Comparison of ENCODE assay signal across 10 mouse cellular contexts in the genomic region with DNA sequence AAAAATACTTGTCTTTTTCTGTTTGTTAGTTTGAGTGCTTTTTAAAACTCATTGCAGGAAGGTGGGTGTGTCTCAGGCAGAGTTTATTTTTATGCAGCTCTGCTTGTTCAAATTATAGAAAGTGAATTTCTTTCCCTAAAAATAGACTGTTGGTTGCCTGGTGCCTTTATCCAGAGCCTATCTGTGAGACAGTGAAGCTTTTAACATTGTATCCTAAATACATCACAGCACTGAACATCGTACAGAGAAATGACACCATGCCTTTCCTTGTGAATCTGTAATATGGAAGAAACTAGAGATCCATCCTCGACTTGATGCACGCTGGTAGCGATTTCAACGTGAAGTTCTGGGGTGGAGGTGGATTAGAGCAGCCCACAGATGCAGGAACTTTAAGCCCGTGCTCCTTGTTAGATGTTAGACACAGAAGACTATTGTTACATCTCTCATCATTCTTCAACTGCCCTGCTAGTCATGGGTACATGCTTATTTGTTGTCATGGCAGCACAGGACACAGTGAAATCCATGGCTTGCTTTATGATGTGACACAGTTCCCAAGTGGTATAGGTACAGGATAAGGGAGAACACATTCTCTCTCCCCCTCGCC. TPM values are rescaled to one million over a fixed set of nuclear protein-coding genes. Genes with fewer than 3 reads are reported as not detected.
DNase-seq lines count a peak whose midpoint lies in the region; ATAC-seq lines count a peak whose summit lies in the region.
"Had no signal": no experiment of that assay in that cellular context is flagged by ENCODE, and none has a peak within 500 bp of the region (broad histone marks: within the 10 kb centered on the region; RNA-seq: fewer than 3 reads in every experiment).

No protein-coding gene starts in this region.

- no peaks in the 10 kb centered on the region for H3K27me3 ChIP-seq in neural tube, embryonic 11.5 days (ENCODE audit: control insufficient read depth, insufficient read depth, low read length)
- H3K27me3 ChIP-seq: limb, embryonic 13.5 days had no signal

- intact Hi-C loops in left cerebral cortex, postnatal 14 days (cut with DNase I), result loop anchor here (5.0 kb wide), 1 partner anchor 102 kb away; no protein-coding TSS in a partner anchor

- H3K4me2 ChIP-seq in neural tube, embryonic 11.5 days (ENCODE audit: low read depth), result no peak overlapping the region
- H3K4me2 ChIP-seq: limb, embryonic 13.5 days had no signal

- 45% methylated on average over 6 of the region's 7 CpGs for WGBS in neural tube, embryonic 11.5 days

- no peaks in the 10 kb centered on the region for H3K4me1 ChIP-seq in neural tube, embryonic 11.5 days (ENCODE audit: control insufficient read depth, insufficient read depth, low read length)
- H3K4me1 ChIP-seq: limb, embryonic 13.5 days had no signal

- H3K27ac ChIP-seq in neural tube, embryonic 11.5 days (ENCODE audit: low read depth, low read length), result no peak overlapping the region
- H3K27ac ChIP-seq: limb, embryonic 13.5 days had no signal

- no peaks in the 10 kb centered on the region for H3K9me3 ChIP-seq in neural tube, embryonic 11.5 days (ENCODE audit: control insufficient read depth, low read length)
- H3K9me3 ChIP-seq: limb, embryonic 13.5 days had no signal

- no peak overlapping the region for H3K4me3 ChIP-seq in neural tube, embryonic 11.5 days (ENCODE audit: low read depth, low read length)
- H3K4me3 ChIP-seq: limb, embryonic 13.5 days had no signal

- H3K9ac ChIP-seq in neural tube, embryonic 11.5 days (ENCODE audit: low read length), result no peak overlapping the region
- H3K9ac ChIP-seq: limb, embryonic 13.5 days had no signal

- DNase-seq in neural tube, embryonic 11.5 days (ENCODE audit: low spot score), result peak; percentile 29
- no peak for DNase-seq in neural tube, embryonic 10.5 days (ENCODE audit: extremely low spot score, low spot score)
- peak; percentile 16 to 30 for DNase-seq in frontal cortex, postnatal 25 days (ENCODE audit: low spot score in 2 of 2)
- DNase-seq in left cerebral cortex, postnatal 14 days (ENCODE audit: low spot score in 2 of 2), result peak; percentile 29 to 62
- DNase-seq in right cerebral cortex, postnatal 25 days, result peak; percentile 44
- no peak for DNase-seq in adipocyte (ENCODE audit: low spot score)
- DNase-seq in adrenal gland, adult (ENCODE audit: inconsistent age in 2 of 2, low spot score in 1 of 2), result no peak
- no peak for DNase-seq in spleen, adult 12 weeks (ENCODE audit: low spot score)
- DNase-seq: gastrocnemius, postnatal 10 days had no signal

- ATAC-seq in neural tube, embryonic 11.5 days (ENCODE audit: insufficient read depth, low FRiP score, low TSS enrichment), result peak; percentile 86

- H3K36me3 ChIP-seq in neural tube, embryonic 11.5 days (ENCODE audit: control insufficient read depth, insufficient read depth, low read length), result no peaks in the 10 kb centered on the region
- H3K36me3 ChIP-seq: limb, embryonic 13.5 days had no signal

RNA-seq across cellular contexts. Expression of gene Fam198b, which starts 45.9 kb away (rescaled TPM):
- polyA plus RNA-seq in neural tube, embryonic 11.5 days (2014; fragmentation: Nextera tagmentation; extraction: Ambion mirVana), result 5.5 and 8.7 TPM in 2 replicates
- total RNA-seq in left cerebral cortex, postnatal 14 days (2021), result 10 to 100 TPM; 13.8 to 16.4 TPM

Comparison
In these comparisons a context has a peak if more than half of its experiments do, and no peak if none do; other contexts are left out.
1. DNase-seq: peak in neural tube, embryonic 11.5 days (single experiment), frontal cortex, postnatal 25 days (2 of 2), left cerebral cortex, postnatal 14 days (2 of 2) and right cerebral cortex, postnatal 25 days (single experiment); none in neural tube, embryonic 10.5 days (single experiment), adipocyte (single experiment), adrenal gland, adult (0 of 2) and spleen, adult 12 weeks (single experiment).